Mouse (Mus musculus) forebrain, embryonic 13.5 days (tissue): Measurements from ENCODE around the gene H2-Q7. TPM values are rescaled to one million over a fixed set of nuclear protein-coding genes. Genes with fewer than 3 reads are reported as not detected.
"Not testable (repeated sequence)": the region's sequence is repeated elsewhere in the genome, so short reads cannot be mapped to it uniquely, and the experiment has no call there.

Experiments
- ATAC-seq: fragments of 200-750 bp; cut with Nextera tagmentation; 2 replicates; pipeline ENCODE4 v1.8.0; 2017
- H3K27ac ChIP-seq: fragments of 300-500 bp; sonication (generic); 2 replicates; pipeline ENCODE4 v1.5.1; 2015; ENCODE audit warnings: inconsistent platforms, mild to moderate bottlenecking, moderate library complexity
- H3K27me3 ChIP-seq: fragments of 300-500 bp; sonication (generic); 2 replicates; pipeline ENCODE4 v1.6.1; 2015; ENCODE audit warnings: mild to moderate bottlenecking, inconsistent platforms
- H3K36me3 ChIP-seq: fragments of 300-500 bp; sonication (generic); 2 replicates; pipeline ENCODE4 v1.6.1; 2015; ENCODE audit warnings: mild to moderate bottlenecking, inconsistent platforms; ENCODE audit not compliant: poor library complexity, severe bottlenecking
- H3K4me1 ChIP-seq: fragments of 300-500 bp; sonication (generic); 2 replicates; pipeline ENCODE4 v1.6.1; 2015; ENCODE audit warnings: inconsistent platforms
- H3K4me2 ChIP-seq: fragments of 300-500 bp; sonication (generic); 2 replicates; pipeline ENCODE4 v1.6.1; 2015; ENCODE audit warnings: inconsistent platforms, mild to moderate bottlenecking, moderate library complexity
- H3K4me3 ChIP-seq: fragments of 300-500 bp; sonication (generic); 2 replicates; pipeline ENCODE4 v1.5.1; 2015; ENCODE audit warnings: mild to moderate bottlenecking, inconsistent platforms
- H3K9ac ChIP-seq: fragments of 300-500 bp; sonication (generic); 2 replicates; pipeline ENCODE4 v1.6.1; 2015; ENCODE audit warnings: mild to moderate bottlenecking, inconsistent platforms
- H3K9me3 ChIP-seq: fragments of 300-500 bp; sonication (generic); replicated peaks from 2 replicates; pipeline ENCODE4 v1.6.1; 2016; ENCODE audit warnings: inconsistent platforms
- WGBS: fragments of 180-500 bp; shearing (Covaris S2); methylation state at CpG from one replicate; pipeline ENCODE4 v1.1.7; 2015; 5-methylcytosine and 5-hydroxymethylcytosine counted together
- polyA plus RNA-seq: library from polyadenylated mRNA; unstranded; fragments of >200 nt; fragmentation: Nextera tagmentation; extraction: Ambion mirVana; gene quantifications from 2 replicates; pipeline ENCODE4 v1.2.1, GENCODE M21; 2015

The H2-Q7 gene
- polyA plus RNA-seq, 1 experiment from 2014 or later, result 2.1 TPM

DNA sequence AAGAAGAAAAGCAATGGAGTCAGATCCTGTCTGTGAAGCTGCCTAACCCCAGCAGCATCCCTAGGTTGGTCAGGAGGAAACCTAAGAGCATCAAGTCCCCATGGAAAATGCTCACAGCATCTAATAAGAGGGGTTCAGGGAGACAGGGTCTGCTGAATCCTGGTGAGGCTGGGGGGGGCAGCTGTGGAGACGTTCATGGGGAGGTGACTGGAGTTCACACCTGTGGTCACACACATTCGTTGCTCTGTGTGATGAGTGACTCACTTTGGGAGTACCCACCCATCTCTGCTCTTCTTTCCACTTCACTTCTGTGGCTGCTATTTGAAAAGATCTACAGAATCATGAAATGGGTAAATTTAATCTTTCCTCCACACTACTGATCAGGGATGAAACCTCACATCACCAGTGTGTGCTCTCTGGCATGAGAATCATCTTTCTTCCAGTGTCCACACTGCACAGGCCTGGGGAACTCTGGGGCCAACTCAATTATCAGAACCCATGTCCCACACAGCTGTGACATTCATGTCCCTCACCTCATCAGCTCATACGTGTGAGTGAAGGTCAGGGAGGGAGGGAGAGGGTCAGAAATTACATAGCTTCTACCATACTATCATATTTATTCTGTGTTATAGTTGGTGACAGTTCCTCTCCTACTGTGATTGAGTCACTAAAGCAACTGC lies 15.7 kb upstream of the H2-Q7 start:
- WGBS, result 83% methylated on average over 3 of the region's 3 CpGs
- H3K4me1 ChIP-seq, H3K36me3 ChIP-seq, ATAC-seq, H3K27ac ChIP-seq, H3K9me3 ChIP-seq, H3K4me3 ChIP-seq, H3K4me2 ChIP-seq, H3K9ac ChIP-seq: not testable (repeated sequence)
- peaks cover 36% of the 10 kb centered on the region for H3K27me3 ChIP-seq

DNA sequence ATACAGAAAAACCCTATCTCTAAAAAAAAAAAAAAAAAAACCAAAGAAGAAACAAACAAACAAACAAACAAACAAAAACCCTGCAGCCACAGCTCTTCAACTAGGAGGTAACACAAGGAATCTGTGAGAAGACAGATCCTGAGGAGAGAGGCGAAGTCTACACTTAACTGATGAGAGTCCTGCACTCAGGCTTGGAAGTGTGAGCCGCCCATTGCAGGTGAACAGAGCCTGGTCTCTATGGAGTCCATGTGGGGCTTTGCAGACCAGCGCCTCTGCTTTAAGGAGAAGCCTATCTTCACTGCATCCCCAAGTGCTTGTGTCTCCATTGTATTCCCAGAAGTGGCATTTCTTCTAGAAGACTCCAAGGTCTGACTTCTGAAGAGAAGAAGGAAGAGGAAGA lies 14.8 kb upstream of the H2-Q7 start:
- WGBS, result 83% methylated on average over 3 of the region's 3 CpGs
- ATAC-seq, H3K27ac ChIP-seq: not testable (repeated sequence)

DNA sequence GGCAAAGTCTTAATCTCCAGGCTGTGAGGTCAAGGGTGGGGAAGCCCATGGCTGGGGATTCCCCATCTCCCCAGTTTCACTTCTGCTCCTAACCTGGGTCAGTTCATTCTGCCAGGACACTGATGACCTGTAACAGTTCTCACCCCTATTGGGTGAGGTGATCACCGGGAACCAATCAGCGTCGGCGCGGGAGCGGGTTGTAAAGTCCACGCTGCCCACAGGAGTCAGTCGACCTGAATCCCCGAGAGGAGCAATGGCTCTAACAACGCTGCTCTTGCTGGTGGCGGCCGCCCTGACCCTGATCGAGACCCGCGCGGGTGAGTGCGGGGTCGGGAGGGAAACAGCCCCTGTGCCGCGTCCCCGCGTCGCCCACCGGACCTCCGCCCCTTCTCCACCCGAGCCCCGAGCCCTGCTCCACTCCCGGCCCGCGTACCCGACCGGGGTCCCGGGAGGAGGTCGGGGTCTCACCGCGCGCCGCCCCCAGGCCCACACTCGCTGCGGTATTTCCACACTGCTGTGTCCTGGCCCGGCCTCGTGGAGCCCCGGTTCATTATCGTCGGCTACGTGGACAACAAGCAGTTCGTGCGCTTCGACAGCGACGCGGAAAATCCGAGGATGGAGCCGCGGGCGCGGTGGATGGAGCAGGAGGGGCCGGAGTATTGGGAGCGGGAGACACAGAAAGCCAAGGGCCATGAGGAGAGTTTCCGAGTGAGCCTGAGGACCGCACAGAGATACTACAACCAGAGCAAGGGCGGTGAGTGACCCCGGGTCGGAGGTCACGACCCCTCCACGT lies 14.1 kb upstream of the H2-Q7 start, which contains the start of gene H2-Q6:
Gene H2-Q6, plus strand, starts transcription at position 227 of the 793 bp plus-strand sequence.
- H3K27me3 ChIP-seq, result peaks cover 36% of the 10 kb centered on the region
- 1% methylated on average over 52 of the region's 66 CpGs for WGBS
- not testable (repeated sequence) for H3K4me1 ChIP-seq

More for the DNA sequence above, 14.8 kb upstream of the H2-Q7 start:
- not testable (repeated sequence) for H3K4me3 ChIP-seq, H3K4me1 ChIP-seq, H3K36me3 ChIP-seq, H3K4me2 ChIP-seq, H3K9me3 ChIP-seq, H3K9ac ChIP-seq
- H3K27me3 ChIP-seq, result peaks cover 36% of the 10 kb centered on the region

DNA sequence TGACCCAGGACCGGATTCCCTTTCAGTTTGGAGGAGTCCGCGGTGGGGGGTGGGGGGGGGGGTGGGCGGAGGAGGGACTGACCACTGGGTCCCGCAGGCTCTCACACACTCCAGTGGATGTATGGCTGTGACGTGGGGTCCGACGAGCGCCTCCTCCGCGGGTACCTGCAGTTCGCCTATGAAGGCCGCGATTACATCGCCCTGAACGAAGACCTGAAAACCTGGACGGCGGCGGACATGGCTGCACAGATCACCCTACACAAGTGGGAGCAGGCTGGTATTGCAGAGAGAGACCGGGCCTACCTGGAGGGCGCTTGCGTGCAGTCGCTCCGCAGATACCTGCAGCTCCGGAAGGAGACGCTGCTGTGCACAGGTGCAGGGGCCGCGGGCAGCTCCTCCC lies 13.5 kb upstream of the H2-Q7 start:
- Histone ChIP-seq H3K27me3 (peaks cover 36% of the 10 kb centered on the region), H3K4me3 (peak overlapping the region; percentile 35), H3K4me2 (peak overlapping the region; percentile 63)
- not testable (repeated sequence) for H3K9ac ChIP-seq, H3K9me3 ChIP-seq, ATAC-seq, H3K27ac ChIP-seq, H3K36me3 ChIP-seq, H3K4me1 ChIP-seq
- whole genome bisulfite sequencing, result 12% methylated on average over 28 of the region's 28 CpGs

More for the DNA sequence above, 14.1 kb upstream of the H2-Q7 start, which contains the start of gene H2-Q6:
- H3K4me2 ChIP-seq, result peak within 1 kb of the TSS; percentile 63
- H3K4me3 ChIP-seq, result peak within 1 kb of the TSS; percentile 35
- not testable (repeated sequence) for H3K9me3 ChIP-seq, H3K27ac ChIP-seq, H3K36me3 ChIP-seq
- ATAC-seq, result peak; percentile 55; the same call in 1 of the 2 replicates
- peak within 1 kb of the TSS; percentile 57 for H3K9ac ChIP-seq

DNA sequence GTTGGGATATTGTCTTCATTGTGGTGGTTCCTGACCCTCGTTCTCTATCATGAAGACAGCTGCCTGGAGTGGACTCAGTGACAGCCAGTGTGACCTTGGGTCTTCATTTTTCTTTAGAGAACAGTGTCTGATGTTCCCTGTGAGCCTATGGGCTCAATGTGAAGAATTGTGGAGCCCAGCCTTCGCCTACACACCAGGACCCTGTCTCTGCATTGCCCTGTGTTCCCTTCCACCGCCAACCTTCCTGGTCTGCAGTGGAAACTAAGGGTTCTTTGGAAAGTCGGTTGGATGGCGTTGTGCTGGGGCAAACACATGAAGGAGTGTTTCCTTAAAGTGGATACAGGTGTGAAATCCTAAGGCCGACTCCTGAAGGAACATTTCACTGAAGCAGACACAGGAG lies 10.1 kb upstream of the H2-Q7 start:
- peaks cover 23% of the 10 kb centered on the region for H3K27me3 ChIP-seq
- H3K4me3 ChIP-seq, H3K4me1 ChIP-seq, H3K27ac ChIP-seq, H3K36me3 ChIP-seq, H3K4me2 ChIP-seq, H3K9me3 ChIP-seq, ATAC-seq, H3K9ac ChIP-seq: not testable (repeated sequence)
- 91% methylated on average over 6 of the region's 6 CpGs for WGBS

DNA sequence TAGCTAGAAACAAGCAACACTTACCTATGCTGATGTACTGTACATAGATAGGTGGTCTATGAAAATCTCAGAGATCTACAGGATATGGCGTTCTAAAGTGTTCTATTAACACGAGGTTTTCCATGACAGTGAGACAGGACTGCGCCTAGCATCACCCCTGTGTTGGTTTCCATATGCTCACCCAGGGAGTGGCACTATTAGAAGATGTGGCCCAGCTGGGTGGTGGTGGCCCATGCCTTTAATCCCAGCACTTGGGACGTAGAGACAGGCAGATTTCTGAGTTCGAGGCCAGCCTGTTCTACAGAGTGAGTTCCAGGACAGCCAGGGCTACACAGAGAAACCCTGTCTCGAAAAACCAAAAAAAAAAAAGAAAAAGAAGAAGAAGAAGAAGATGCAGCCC lies 8.3 kb upstream of the H2-Q7 start:
- 90% methylated on average over 6 of the region's 6 CpGs for WGBS
- not testable (repeated sequence) for H3K9ac ChIP-seq, H3K9me3 ChIP-seq, H3K4me2 ChIP-seq, H3K36me3 ChIP-seq, H3K27ac ChIP-seq, H3K4me1 ChIP-seq, H3K4me3 ChIP-seq, ATAC-seq
- peaks cover 10% of the 10 kb centered on the region for H3K27me3 ChIP-seq

DNA sequence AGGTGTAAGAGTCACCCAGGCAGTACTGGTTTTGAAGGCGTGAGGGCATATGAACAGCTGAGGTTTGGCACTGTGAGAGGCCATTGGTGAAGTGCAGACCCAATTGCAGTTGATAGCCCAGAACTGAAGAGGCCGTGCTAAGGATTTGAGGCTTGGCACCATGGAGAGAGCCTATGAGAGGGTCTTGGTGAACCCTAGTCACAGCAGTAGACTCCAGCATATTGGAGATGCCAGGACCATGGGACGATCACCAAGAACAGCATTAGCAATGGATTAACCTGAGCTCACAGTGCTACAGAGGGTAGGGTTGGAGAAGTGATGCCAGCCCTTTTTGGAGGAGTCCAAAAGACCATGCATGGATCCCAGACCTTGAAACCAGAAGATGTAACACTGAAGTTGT lies 6.8 kb upstream of the H2-Q7 start:
- 84% methylated on average over 3 of the region's 3 CpGs for WGBS
- not testable (repeated sequence) for H3K27ac ChIP-seq, H3K9me3 ChIP-seq, H3K36me3 ChIP-seq, H3K4me2 ChIP-seq, ATAC-seq, H3K4me3 ChIP-seq, H3K4me1 ChIP-seq, H3K9ac ChIP-seq, H3K27me3 ChIP-seq

DNA sequence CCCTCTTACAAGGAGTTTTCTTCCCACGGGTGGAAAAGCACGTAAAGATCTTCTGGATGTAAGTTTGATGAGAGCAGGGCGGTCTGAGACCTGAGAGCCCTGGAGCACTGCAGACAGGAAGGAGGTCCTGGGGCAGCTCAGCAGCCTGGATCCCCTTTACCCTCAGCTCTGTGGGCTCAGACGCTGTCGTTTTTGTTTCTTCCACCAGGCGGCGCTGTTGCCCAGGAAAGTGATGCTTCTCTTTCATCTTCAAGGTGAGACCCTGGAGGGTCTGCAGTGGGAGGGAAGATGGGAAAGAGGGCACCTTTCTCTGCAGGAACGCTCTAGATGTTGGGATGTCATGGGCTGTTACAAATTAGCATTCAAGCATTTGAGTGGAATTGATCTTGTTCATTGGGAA lies 4.1 kb upstream of the H2-Q7 start:
- H3K27me3 ChIP-seq, result peaks cover 12% of the 10 kb centered on the region
- not testable (repeated sequence) for ATAC-seq, H3K9ac ChIP-seq, H3K9me3 ChIP-seq, H3K36me3 ChIP-seq, H3K27ac ChIP-seq, H3K4me1 ChIP-seq, H3K4me2 ChIP-seq, H3K4me3 ChIP-seq
- 8% methylated on average over 8 of the region's 8 CpGs for WGBS

DNA sequence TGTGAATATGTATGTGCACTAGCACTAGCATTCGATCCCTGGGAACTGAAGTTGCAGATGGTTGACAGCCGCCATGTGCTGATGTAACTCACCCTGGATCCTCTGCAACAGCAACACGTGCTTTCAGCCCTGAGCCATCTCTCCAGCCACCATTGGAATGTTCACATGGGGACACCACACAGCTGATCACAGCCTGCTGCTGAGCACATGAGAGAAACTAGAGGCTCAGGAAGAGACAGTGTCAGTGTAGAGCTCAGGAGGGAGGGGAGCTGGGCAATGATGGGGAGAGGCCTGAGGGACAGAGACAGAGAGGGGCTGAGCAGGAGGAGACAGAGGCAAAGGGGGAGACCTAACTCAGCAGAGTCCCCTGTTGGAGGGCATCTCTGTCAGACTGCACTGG lies 3.4 kb upstream of the H2-Q7 start:
- H3K36me3 ChIP-seq, ATAC-seq, H3K9ac ChIP-seq, H3K4me1 ChIP-seq, H3K4me3 ChIP-seq, H3K27ac ChIP-seq, H3K4me2 ChIP-seq, H3K9me3 ChIP-seq: not testable (repeated sequence)
- H3K27me3 ChIP-seq, result peaks cover 18% of the 10 kb centered on the region
- 75% methylated on average over 3 of the region's 3 CpGs for WGBS

DNA sequence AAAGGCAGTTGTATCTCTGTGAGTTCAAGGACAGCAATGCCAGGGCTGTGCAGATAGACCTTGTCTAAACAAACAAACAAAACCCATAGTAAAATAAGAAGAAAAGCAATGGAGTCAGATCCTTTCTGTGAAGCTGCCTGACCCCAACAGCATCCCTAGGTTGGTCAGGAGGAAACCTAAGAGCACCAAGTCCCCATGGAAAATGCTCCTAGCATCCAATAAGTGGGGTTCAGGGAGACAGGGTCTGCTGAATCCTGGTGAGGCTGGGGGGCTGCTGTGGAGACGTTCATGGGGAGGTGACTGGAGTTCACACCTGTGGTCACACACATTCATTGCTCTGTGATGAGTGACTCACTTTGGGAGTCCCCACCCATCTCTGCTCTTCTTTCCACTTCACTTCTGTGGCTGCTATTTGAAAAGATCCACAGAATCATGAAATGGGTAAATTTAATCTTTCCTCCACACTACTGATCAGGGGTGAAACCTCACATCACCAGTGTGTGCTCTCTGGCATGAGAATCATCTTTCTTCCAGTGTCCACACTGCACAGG lies 1.5 kb upstream of the H2-Q7 start:
- H3K4me2 ChIP-seq, H3K27ac ChIP-seq, H3K9ac ChIP-seq, H3K4me3 ChIP-seq, H3K9me3 ChIP-seq, H3K4me1 ChIP-seq, ATAC-seq, H3K36me3 ChIP-seq: not testable (repeated sequence)
- 68% methylated on average over 1 of the region's 1 CpGs for WGBS
- H3K27me3 ChIP-seq, result peaks cover 18% of the 10 kb centered on the region

DNA sequence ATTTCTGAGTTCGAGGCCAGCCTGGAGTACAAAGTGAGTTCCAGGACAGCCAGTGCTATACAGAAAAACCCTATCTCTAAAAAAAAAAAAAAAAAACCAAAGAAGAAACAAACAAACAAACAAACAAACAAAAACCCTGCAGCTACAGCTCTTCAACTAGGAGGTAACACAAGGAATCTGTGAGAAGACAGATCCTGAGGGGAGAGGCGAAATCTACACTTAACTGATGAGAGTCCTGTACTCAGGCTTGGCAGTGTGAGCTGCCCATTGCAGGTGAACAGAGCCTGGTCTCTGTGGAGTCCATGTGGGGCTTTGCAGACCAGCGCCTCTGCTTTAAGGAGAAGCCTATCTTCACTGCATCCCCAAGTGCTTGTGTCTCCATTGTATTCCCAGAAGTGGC lies 560 bp upstream of the H2-Q7 start:
- not testable (repeated sequence) for H3K4me1 ChIP-seq, H3K9ac ChIP-seq, H3K4me3 ChIP-seq, H3K27ac ChIP-seq, H3K9me3 ChIP-seq, H3K36me3 ChIP-seq, ATAC-seq
- 86% methylated on average over 3 of the region's 3 CpGs for WGBS
- Histone ChIP-seq H3K27me3 (peaks cover 18% of the 10 kb centered on the region), H3K4me2 (peak overlapping the region; percentile 80)

DNA sequence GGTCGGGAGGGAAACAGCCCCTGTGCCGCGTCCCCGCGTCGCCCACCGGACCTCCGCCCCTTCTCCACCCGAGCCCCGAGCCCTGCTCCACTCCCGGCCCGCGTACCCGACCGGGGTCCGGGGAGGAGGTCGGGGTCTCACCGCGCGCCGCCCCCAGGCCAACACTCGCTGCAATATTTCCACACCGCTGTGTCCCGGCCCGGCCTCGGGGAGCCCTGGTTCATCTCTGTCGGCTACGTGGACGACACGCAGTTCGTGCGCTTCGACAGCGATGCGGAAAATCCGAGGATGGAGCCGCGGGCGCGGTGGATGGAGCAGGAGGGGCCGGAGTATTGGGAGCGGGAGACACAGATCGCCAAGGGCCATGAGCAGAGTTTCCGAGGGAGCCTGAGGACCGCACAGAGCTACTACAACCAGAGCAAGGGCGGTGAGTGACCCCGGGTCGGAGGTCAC lies 366 bp downstream of the H2-Q7 start:
- H3K9me3 ChIP-seq, H3K4me1 ChIP-seq, H3K36me3 ChIP-seq, H3K27ac ChIP-seq: not testable (repeated sequence)
- ATAC-seq, result peak; percentile 40; the same call in 1 of the 2 replicates
- peak overlapping the region; percentile 44 for H3K4me3 ChIP-seq
- H3K4me2 ChIP-seq, result peak overlapping the region; percentile 80
- H3K9ac ChIP-seq, result peak overlapping the region; percentile 54
- 1% methylated on average over 41 of the region's 48 CpGs for WGBS
- H3K27me3 ChIP-seq, result peaks cover 18% of the 10 kb centered on the region
